Mouse (Mus musculus) c-Kit-positive CD71-positive TER-119-positive erythroid progenitor cells, embryonic 14.5 days (primary cell): ENCODE data around the gene Mrpl4.

Experiments used
- DNase-seq: peaks from one replicate; pipeline ENCODE4 v3.0.0-alpha.2; 2013; ENCODE audit warnings: low spot score

Gene Mrpl4

DNA sequence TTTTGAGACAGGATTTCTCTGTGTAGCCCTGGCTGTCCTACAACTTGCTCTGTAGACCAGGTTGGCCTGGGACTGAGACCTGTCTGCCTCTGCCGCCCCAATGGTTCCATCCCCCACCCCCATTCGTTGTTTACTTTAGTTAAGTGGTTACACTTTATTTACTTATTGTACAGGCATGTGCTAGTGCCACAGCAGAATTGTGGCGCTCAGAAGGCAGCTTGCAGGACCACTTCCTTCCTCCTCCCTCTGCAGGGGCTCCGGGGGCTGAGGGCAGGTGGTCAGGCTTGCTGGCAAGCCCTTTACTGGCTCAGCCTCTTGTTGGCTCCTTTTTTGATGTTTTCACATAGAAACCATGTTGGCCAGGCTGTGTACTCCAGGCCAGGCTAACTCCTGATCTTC lies 14.6 kb downstream of the Mrpl4 start:
- DNase-seq, result no peak

DNA sequence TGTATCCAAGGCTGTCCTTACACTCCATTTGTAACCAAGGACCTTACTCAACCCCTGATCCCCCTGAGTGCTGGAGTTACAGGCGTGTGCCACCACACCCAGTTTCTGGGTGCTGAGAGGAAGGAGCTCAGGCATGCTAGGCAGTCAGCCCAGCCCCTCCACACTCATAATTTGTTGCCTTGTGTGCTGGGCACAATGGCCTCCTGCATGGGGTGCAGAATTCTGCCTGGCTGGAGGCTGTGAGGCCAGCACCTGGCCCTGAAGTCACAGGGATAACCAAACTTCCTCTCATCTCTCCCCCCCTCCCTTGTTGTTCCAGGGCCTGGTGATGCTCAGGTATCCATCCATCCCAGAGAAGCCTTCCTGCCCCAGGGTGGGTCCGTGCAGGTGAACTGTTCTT lies 16.1 kb downstream of the Mrpl4 start:
- no peak for DNase-seq

DNA sequence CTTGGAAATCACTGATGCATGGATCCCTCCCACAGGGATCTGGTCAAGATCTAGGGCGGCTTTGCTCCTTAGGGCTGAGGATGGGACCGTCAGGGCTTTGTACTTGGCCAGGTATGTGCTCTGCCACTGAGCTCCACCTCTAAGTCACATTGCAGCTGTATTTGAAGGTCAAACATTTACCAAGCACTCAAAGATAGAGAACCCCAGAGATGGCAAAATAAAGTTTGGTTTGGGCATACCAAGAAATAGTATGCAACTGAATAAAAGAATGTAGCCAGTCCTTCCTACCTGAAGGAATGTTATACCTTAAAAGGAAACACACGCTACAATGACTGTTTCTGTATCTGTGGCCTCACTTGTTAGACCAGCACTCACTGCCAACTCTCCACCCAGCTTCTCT lies 18.8 kb downstream of the Mrpl4 start:
- no peak for DNase-seq

DNA sequence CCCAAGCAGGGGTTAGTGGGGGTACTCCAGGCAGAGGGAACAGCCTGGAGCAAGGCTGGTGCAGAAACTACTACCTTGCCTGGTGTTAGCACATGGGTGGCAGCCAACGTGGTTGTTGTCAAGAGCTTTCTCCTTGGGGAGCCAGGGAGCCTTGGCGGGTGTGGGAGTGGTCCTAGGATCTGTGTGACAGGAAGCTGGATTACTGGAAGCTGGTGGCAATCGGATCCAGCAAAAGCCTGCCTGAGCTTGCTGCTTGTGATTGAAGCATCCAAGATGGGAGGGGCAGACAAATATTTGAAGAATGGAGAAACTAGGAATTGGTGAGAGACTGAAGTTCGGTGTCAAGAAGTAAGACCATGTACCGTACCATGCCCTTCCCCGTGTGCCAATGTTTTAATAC lies 19.8 kb downstream of the Mrpl4 start:
- no peak for DNase-seq

DNA sequence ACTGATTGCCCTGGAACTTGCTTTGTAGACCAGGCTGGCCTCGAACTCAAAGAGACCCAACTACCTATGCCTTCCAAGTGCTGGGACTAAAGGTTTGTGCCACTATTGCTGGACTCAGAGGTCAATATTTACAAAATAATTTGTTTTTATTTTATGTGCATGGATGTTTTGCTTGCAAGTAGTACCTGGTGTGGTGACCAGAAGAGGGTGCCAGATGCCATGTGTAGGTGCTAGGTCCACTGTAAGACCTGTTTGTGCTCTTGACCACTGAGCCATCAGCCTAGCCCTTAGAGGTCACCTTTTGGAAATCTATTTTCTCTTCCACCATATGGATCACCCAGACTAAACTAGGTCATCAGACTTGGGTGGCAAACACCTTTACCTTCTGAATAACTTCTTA lies 20.2 kb downstream of the Mrpl4 start:
- no peak for DNase-seq

DNA sequence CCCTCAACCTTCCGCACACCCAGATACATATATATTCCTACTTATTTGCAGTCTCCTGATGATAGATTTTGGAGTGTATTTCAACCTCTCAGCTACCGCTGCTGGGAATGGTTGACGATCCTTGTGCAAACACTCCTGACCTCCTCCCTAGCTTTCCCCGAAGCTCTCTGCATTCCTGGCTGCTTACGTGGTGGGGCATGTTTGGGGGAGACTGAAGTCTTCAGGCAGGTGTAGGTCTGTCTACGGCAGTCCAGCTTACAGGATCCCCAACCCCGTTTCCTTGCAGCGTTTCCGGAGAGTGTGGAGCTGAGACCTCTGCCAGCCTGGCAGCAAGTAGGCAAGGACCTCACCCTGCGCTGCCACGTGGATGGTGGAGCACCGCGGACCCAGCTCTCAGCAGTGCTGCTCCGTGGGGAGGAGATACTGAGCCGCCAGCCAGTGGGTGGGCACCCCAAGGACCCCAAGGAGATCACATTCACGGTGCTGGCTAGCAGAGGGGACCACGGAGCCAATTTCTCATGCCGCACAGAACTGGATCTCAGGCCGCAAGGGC lies 22.8 kb downstream of the Mrpl4 start:
- DNase-seq, result no peak

DNA sequence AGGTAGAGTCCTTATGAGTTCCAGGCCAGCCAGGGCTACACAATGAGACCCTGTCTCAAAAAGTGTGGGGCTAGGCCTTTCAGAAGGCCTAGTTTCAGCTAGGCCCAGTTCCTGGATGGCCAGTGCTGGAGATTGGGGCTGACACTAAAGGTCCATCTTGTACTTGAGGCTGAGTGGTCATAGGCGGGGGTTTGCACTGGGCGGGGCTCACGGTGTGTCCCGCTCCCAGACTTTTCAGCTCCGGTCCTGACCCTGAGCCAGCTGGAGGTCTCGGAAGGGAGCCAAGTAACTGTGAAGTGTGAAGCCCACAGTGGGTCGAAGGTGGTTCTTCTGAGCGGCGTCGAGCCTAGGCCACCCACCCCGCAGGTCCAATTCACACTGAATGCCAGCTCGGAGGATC lies 24.3 kb downstream of the Mrpl4 start:
- DNase-seq, result no peak

DNA sequence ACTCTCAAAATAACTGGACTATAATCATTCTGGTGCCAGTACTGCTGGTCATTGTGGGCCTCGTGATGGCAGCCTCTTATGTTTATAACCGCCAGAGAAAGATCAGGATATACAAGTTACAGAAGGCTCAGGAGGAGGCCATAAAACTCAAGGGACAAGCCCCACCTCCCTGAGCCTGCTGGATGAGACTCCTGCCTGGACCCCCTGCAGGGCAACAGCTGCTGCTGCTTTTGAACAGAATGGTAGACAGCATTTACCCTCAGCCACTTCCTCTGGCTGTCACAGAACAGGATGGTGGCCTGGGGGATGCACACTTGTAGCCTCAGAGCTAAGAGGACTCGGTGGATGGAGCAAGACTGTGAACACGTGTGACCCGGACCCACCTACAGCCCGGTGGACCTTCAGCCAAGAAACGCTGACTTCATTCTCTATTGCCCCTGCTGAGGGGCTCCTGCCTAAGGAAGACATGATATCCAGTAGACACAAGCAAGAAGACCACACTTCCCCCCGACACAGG lies 25.3 kb downstream of the Mrpl4 start:
- DNase-seq, result no peak

DNA sequence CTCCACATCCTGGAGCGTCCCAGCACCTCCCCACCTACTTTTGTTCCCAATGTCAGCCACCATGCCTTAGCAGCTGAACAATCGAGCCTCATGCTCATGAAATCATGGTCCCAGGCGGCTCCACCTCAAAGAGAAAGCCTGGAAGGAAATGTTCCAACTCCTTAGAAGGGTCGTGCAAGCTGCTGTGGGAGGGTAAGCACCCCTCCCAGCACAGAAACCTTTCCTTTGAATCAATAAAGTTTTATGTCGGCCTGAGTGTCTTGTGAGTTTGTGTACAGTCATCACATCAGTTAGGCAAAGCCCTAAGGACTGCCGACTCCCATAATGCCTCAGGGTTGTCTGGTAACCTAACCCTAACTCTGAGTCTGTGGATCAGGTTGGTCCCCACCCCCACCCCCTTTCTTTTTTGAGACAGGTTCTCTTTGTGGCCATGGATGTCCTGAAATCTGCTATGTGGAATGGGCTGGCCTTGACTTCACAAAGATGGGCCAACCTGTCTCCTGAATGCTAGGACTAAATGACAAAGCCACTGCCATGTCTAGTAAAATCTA lies 26.1 kb downstream of the Mrpl4 start:
- no peak for DNase-seq

DNA sequence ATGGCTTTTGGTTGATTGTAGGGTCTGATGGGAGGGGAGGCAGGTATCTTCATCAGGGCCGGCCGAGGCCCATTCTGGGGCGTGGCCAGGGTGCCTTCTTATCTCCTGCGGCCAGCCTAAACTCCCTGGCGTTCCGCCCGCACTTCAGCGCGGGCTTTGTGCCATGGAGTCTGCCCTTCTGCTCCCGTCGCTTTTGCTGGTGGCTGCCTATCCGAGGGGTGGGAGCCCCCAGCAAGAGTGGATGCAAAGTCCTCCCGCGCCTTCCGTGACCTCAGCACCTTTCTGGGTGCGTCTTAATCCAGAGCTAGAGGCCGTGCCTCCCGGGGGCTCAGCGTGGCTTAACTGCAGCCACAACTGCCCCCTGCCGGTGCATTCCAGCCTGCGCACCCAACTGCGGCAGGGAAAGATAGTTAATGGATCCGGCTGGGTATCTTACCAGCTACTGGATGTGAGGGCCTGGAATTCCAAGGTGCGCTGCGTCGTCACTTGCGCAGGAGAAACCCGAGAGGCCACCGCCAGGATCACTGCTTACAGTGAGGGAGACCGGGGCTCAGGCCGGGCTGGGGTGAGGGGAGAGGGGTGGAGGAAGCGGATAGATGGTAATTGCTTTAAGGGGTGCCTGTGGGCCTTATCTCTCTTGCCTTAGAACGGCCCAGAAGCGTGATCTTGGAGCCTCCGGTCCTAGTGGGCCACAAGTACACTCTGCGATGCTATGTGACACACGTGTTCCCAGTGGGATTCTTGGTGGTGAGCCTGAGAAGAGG lies 26.9 kb downstream of the Mrpl4 start, which contains the start of gene Icam4:
Gene Icam4 (plus strand): TSS at position 83 of the 764 bp plus-strand sequence.
- DNase-seq, result peak; percentile 91

DNA sequence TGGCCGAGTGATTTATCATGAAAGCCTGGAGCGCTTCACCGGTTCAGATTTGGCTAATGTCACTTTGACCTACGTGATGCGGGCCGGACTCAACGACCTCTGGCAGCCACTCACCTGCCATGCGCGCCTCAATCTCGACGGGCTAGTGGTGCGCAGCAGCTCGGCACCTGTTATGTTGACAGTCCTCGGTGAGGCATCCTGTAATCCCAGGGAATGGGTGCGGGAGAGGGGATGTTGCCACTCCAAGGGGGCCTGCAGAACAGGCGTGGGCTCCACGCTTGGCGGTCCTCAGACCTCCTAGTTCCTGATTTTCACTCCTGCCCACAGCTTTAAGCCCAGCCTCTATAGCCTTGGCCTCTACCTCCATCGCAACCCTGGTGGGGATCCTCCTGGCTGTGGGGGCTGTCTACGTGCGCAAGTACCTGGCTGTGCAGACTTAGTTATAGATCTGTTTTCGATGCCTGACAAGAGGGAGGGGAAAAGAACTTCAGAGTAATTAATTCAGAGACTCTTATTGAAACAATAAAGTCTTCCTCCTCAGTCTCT lies 27.6 kb downstream of the Mrpl4 start:
- DNase-seq, result no peak

DNA sequence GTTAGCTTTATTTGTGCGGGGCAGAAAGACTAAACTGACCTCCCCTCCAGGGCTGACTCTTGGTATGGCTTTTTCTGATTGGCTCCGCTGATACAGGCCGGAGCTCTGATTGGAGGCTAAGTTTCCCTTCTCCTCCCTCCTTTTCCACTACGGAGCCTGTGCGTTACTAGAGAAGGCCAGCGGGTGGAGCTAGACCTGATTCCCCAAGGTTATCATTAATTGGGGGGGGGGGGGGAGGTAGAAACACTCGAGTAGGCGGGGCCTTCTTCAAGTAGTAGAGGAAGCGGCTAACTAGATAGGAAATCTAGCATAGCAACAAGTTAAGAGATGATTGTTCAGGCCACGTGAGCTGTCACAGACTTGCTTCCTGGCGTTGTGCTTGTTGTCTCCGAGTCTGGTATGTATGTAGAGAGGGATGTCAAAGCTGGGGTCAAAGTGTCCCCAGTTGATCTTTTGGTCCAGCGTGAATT lies 28.3 kb downstream of the Mrpl4 start:
- DNase-seq, result peak; percentile 97

DNA sequence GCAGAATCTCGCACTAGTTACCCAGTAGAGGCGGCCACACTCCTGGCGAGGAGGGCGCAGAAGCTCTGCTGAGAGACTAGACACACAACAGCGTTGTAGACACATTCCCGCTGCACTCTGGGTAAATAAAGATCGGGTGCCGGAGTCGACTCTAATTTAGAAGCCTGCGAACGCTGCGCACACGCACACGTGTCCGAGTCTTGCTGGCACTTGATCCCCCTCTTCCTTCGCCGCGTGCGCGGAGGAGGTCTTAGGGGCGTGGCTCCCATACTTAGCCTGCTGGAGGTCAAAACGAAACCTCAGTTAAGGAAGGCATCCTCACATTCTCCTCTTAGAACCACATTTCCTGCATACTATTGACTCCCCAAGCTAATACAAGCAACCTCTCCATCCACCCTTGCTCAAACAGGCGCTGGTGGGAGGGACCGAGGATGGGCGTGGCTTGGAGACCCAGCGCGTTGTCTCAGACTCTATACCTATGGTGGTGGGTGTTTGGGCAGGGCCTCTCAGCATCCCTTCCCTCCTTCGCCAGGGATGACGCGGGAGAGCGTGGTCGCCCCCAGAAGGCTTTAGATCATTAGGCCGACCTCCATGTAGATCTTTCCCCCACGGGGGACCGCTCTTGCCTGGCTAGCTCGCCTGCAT lies 28.8 kb downstream of the Mrpl4 start:
- peak; percentile 53 for DNase-seq

DNA sequence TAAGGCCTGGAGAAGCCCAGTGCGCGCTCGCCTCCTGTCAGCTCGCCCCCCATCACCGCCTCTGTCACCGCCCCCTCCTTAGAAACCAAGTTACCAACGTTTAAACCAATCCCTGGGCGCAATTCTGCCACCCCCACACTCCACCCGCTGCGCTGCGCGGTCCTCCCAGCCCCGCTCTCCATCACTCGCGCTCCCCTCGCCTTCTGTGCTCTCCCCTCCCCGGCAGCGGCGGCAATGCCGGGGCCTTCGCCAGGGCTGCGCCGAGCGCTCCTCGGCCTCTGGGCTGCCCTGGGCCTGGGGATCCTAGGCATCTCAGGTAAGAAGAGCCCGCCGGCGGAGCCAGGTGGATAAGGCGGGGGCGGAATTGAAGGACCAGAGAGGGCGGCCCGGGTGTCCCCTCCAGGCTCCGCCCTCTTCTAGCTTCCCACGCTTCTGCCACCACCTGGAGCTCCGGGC lies 29.4 kb downstream of the Mrpl4 start, which contains the start of gene Icam5:
Gene Icam5 (plus strand): TSS at position 178 of the 456 bp plus-strand sequence.
- DNase-seq, result no peak

DNA sequence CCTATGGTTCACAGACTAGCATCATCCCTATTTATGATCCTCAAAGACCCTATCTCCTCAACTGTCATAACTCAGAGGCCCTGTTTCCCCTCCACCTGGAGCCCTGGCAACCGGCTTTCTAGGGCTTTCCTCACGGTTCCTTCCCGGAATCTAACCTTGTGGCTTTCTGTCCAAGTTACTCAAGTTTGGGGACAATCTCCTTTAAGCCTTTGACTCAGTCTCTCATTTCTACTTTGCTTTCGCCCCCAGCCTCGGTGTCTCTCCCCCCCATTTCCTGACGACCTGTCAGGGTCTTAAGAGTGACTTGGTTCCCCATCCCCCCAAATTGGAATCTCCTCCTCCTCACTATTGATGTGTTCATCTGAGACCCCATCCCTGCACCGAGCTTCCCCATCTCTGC lies 30.0 kb downstream of the Mrpl4 start:
- no peak for DNase-seq

DNA sequence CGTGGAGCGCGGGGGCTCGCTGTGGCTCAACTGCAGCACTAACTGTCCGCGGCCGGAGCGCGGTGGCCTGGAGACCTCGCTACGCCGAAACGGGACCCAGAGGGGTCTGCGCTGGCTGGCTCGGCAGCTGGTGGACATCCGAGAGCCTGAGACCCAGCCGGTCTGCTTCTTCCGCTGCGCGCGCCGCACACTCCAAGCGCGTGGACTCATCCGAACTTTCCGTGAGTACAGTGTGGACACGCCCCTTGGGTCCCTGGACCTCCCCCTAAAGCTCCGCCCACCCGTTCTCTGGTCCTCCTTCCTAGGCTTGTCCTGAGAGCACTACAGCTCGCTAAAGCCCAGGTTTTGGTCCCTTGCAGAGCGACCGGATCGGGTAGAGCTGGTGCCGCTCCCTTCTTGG lies 30.6 kb downstream of the Mrpl4 start:
- DNase-seq, result peak; percentile 90

DNA sequence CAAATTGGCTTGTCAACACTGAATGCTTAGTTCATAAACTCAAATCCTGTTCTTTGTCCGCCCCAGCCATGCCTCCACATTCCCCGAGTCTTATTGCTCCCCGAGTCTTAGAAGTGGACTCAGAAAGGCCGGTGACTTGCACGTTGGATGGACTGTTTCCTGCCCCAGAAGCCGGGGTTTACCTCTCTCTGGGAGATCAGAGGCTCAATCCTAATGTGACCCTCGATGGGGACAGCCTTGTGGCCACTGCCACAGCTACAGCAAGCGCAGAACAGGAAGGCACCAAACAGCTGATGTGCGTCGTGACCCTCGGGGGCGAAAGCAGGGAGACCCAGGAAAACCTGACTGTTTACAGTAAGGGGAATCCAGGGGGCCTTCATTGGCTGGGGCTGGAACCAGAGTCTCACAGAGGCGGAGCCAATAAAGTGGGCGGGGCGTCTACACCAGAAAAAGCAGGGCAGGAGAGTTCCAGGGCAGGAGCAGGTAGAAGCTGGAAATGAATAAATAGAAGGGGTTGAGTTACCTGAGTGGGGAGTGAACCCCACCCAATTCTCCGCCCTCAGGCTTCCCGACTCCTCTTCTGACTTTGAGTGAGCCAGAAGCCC lies 32.0 kb downstream of the Mrpl4 start:
- DNase-seq, result no peak

DNA sequence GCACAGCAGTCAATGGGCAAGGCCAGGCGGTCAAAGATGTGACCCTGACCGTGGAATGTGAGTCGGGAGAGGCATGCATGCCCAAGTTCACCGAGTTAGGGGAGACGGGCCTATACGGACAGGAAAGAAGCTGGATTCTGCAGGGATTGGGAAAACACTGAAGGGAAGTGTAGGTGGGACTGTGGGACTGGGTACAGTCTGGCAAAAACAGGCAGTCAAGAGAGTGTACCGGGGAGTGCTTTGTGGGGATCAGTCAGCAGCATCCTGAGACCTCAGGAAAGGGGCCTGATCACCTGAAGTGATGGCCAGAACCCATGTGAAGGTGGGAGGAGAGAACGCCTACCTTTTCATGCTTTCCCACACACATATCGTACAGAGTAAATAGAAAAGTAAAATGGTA lies 33.0 kb downstream of the Mrpl4 start:
- DNase-seq, result no peak

DNA sequence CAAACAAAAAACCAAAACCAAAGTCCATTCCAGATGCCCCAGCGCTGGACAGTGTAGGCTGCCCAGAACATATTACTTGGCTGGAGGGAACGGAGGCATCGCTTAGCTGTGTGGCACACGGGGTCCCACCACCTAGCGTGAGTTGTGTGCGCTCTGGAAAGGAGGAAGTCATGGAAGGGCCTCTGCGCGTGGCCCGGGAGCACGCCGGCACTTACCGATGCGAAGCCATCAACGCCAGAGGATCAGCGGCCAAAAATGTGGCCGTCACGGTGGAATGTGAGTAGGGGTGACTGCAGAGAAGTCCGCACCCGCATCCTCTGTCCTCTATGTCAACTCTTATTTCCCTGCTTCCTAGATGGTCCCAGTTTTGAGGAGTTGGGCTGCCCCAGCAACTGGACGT lies 33.6 kb downstream of the Mrpl4 start:
- no peak for DNase-seq

DNA sequence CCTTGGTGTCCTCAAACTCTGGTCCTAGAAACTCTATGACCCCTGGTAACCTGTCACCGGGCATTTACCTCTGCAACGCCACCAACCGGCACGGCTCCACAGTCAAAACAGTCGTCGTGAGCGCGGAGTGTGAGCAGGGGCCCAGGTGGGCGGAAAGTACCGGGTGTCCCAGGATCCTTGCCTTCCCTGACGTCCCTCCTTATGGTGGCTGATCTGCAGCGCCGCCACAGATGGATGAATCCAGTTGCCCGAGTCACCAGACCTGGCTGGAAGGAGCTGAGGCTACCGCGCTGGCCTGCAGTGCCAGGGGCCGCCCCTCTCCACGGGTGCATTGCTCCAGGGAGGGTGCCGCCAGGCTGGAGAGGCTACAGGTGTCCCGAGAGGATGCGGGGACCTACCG lies 34.1 kb downstream of the Mrpl4 start:
- no peak for DNase-seq

DNA sequence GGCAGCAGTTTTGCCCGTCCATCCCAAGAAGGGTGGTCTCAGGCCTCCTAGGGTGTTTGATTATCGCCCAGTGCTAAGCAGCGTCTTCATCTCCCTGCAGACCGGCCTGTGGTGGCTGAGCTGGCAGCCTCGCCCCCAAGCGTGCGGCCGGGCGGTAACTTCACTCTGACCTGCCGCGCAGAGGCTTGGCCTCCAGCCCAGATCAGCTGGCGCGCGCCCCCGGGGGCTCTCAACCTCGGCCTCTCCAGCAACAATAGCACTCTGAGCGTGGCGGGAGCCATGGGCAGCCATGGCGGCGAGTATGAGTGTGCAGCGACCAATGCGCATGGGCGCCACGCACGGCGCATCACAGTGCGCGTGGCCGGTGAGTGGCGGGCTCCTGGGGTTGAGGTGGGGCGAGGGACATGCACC lies 34.9 kb downstream of the Mrpl4 start:
- no peak for DNase-seq

DNA sequence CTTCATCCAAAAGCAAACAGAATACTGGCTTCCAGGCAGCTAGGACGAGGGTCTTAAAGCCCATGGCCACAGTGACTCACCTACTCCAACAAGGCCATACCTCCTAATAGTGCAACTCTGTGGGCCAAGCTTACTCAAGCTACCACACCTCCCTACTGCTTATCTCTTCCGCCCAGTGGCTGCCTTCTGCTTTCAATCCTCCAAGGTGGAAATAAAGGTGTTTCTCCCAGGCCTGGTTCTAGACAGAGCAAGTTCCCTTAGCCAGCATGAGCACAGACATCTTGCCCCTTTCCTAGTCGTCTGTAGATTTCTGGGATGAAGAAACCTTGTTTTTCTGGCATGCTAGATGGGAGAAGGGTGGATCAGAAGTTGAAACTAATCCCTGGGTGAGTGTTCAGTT lies 37.2 kb downstream of the Mrpl4 start:
- peak; percentile 50 for DNase-seq
